Mouse (Mus musculus) hindbrain, embryonic 13.5 days (tissue): Measurements from ENCODE around the gene Slc4a8. TPM values are rescaled to one million over a fixed set of nuclear protein-coding genes. Genes with fewer than 3 reads are reported as not detected.

ENCODE experiments used
- ATAC-seq: fragments of 200-750 bp; cut with Nextera tagmentation; 2 replicates; pipeline ENCODE4 v1.8.0; 2017; ENCODE audit warnings: moderate TSS enrichment; ENCODE audit not compliant: low FRiP score
- H3K27ac ChIP-seq: fragments of 300-500 bp; sonication (generic); 2 replicates; pipeline ENCODE4 v1.5.1; 2015; ENCODE audit warnings: inconsistent platforms, mild to moderate bottlenecking, moderate library complexity
- H3K27me3 ChIP-seq: fragments of 300-500 bp; sonication (generic); 2 replicates; pipeline ENCODE4 v1.6.1; 2015; ENCODE audit warnings: mild to moderate bottlenecking, inconsistent platforms
- H3K36me3 ChIP-seq: fragments of 300-500 bp; sonication (generic); 2 replicates; pipeline ENCODE4 v1.6.1; 2015; ENCODE audit warnings: mild to moderate bottlenecking, inconsistent platforms
- H3K4me1 ChIP-seq: fragments of 300-500 bp; sonication (generic); replicated peaks from 2 replicates; pipeline ENCODE4 v1.6.1; 2015; ENCODE audit warnings: inconsistent platforms
- H3K4me2 ChIP-seq: fragments of 300-500 bp; sonication (generic); 2 replicates; pipeline ENCODE4 v1.6.1; 2015; ENCODE audit warnings: inconsistent platforms, mild to moderate bottlenecking, moderate library complexity
- H3K4me3 ChIP-seq: fragments of 300-500 bp; sonication (generic); 2 replicates; pipeline ENCODE4 v1.5.1; 2015; ENCODE audit warnings: mild to moderate bottlenecking, inconsistent platforms
- H3K9ac ChIP-seq: fragments of 300-500 bp; sonication (generic); 2 replicates; pipeline ENCODE4 v1.6.1; 2015; ENCODE audit warnings: mild to moderate bottlenecking, inconsistent platforms
- H3K9me3 ChIP-seq: fragments of 300-500 bp; sonication (generic); 2 replicates; pipeline ENCODE4 v1.6.1; 2016; ENCODE audit warnings: inconsistent platforms
- whole genome bisulfite sequencing: fragments of 180-500 bp; shearing (Covaris S2); methylation state at CpG from one replicate; pipeline ENCODE4 v1.1.7; 2015; 5-methylcytosine and 5-hydroxymethylcytosine counted together
- polyA plus RNA-seq: library from polyadenylated mRNA; unstranded; fragments of >200 nt; fragmentation: Nextera tagmentation; extraction: Ambion mirVana; gene quantifications from 2 replicates; pipeline ENCODE4 v1.2.1, GENCODE M21; 2015

Gene Slc4a8
- polyA plus RNA-seq, 1 experiment from 2014 or later = 26.2 TPM

GRCm38 (mm10) chr15:100727834-100728233, 33.7 kb upstream of the Slc4a8 start:
- no peak overlapping the region for H3K27ac ChIP-seq
- H3K9me3 ChIP-seq = no peaks in the 10 kb centered on the region
- H3K4me2 ChIP-seq = no peak overlapping the region
- H3K36me3 ChIP-seq = no peaks in the 10 kb centered on the region
- 86% methylated on average over 11 of the region's 11 CpGs for WGBS
- peaks cover 13% of the 10 kb centered on the region for H3K4me1 ChIP-seq
- H3K4me3 ChIP-seq = no peak overlapping the region
- no peak for ATAC-seq
- peaks cover 62% of the 10 kb centered on the region for H3K27me3 ChIP-seq
- no peak overlapping the region for H3K9ac ChIP-seq

- no peaks in the 10 kb centered on the region for H3K36me3 ChIP-seq
- peaks cover 13% of the 10 kb centered on the region for H3K4me1 ChIP-seq
- H3K9me3 ChIP-seq = no peaks in the 10 kb centered on the region
- ATAC-seq = no peak
- H3K9ac ChIP-seq = peak overlapping the region; percentile 61; the same call in 1 of the 2 replicates
- WGBS = 30% methylated on average over 9 of the region's 9 CpGs
- H3K27ac ChIP-seq = no peak overlapping the region
- H3K4me2 ChIP-seq = peak overlapping the region; percentile 60
- H3K4me3 ChIP-seq = peak overlapping the region; percentile 42
- H3K27me3 ChIP-seq = peaks cover 62% of the 10 kb centered on the region
These were observed 33.0 kb upstream of the Slc4a8 start for GRCm38 (mm10) chr15:100728586-100728985.

GRCm38 (mm10) chr15:100729281-100729985, 32.1 kb upstream of the Slc4a8 start, which contains the start of gene Galnt6:
TSS of gene Galnt6 (minus strand) at chr15:100729376.
- peak within 1 kb of the TSS; percentile 61 for H3K9ac ChIP-seq
- WGBS = 4% methylated on average over 54 of the region's 57 CpGs
- peak within 1 kb of the TSS; percentile 60 for H3K4me2 ChIP-seq
- peaks cover 59% of the 10 kb centered on the region for H3K27me3 ChIP-seq
- peaks cover 13% of the 10 kb centered on the region for H3K4me1 ChIP-seq
- no peaks in the 10 kb centered on the region for H3K36me3 ChIP-seq
- ATAC-seq = no peak
- H3K27ac ChIP-seq = no peak within 1 kb of the TSS
- H3K4me3 ChIP-seq = peak within 1 kb of the TSS; percentile 42
- H3K9me3 ChIP-seq = no peaks in the 10 kb centered on the region

- H3K27ac ChIP-seq = no peak overlapping the region
- H3K9me3 ChIP-seq = no peaks in the 10 kb centered on the region
- H3K4me3 ChIP-seq = no peak overlapping the region
- H3K36me3 ChIP-seq = no peaks in the 10 kb centered on the region
- 54% methylated on average over 9 of the region's 9 CpGs for WGBS
- no peak overlapping the region for H3K4me2 ChIP-seq
- no peak overlapping the region for H3K9ac ChIP-seq
- no peak for ATAC-seq
- H3K4me1 ChIP-seq = peaks cover 13% of the 10 kb centered on the region
- peaks cover 59% of the 10 kb centered on the region for H3K27me3 ChIP-seq
These were observed 30.5 kb upstream of the Slc4a8 start for GRCm38 (mm10) chr15:100731081-100731480.

GRCm38 (mm10) chr15:100732580-100732979, 29.0 kb upstream of the Slc4a8 start:
- Histone ChIP-seq H3K9ac (no peak overlapping the region), H3K4me3 (no peak overlapping the region), H3K4me2 (no peak overlapping the region), H3K36me3 (no peaks in the 10 kb centered on the region), H3K9me3 (no peaks in the 10 kb centered on the region), H3K27ac (no peak overlapping the region), H3K4me1 (peaks cover 13% of the 10 kb centered on the region), H3K27me3 (peaks cover 49% of the 10 kb centered on the region)
- 43% methylated on average over 5 of the region's 5 CpGs for WGBS
- ATAC-seq = no peak

- peaks cover 21% of the 10 kb centered on the region for H3K27me3 ChIP-seq
- H3K4me2 ChIP-seq = no peak overlapping the region
- no peak overlapping the region for H3K27ac ChIP-seq
- H3K9me3 ChIP-seq = no peaks in the 10 kb centered on the region
- ATAC-seq = no peak
- WGBS = 80% methylated on average over 14 of the region's 15 CpGs
- H3K36me3 ChIP-seq = no peaks in the 10 kb centered on the region
- H3K4me3 ChIP-seq = no peak overlapping the region
- H3K9ac ChIP-seq = no peak overlapping the region
- H3K4me1 ChIP-seq = no peaks in the 10 kb centered on the region
These were observed 26.2 kb upstream of the Slc4a8 start for GRCm38 (mm10) chr15:100735095-100735952.

GRCm38 (mm10) chr15:100735953-100736300, 25.6 kb upstream of the Slc4a8 start:
- H3K9ac ChIP-seq = no peak overlapping the region
- ATAC-seq = no peak
- H3K27me3 ChIP-seq = peaks cover 15% of the 10 kb centered on the region
- no peaks in the 10 kb centered on the region for H3K9me3 ChIP-seq
- H3K4me2 ChIP-seq = no peak overlapping the region
- H3K27ac ChIP-seq = no peak overlapping the region
- no peak overlapping the region for H3K4me3 ChIP-seq
- H3K4me1 ChIP-seq = no peaks in the 10 kb centered on the region
- no peaks in the 10 kb centered on the region for H3K36me3 ChIP-seq
- WGBS = 84% methylated on average over 9 of the region's 9 CpGs

- H3K4me2 ChIP-seq = no peak overlapping the region
- no peaks in the 10 kb centered on the region for H3K9me3 ChIP-seq
- no peak overlapping the region for H3K27ac ChIP-seq
- no peaks in the 10 kb centered on the region for H3K36me3 ChIP-seq
- no peak overlapping the region for H3K9ac ChIP-seq
- 0 out of 2 replicates have a peak, but pooled peaks cover 3% of the 10 kb centered on the region for H3K27me3 ChIP-seq
- no peak for ATAC-seq
- no peak overlapping the region for H3K4me3 ChIP-seq
- 90% methylated on average over 3 of the region's 3 CpGs for WGBS
- no peaks in the 10 kb centered on the region for H3K4me1 ChIP-seq
These were observed 23.9 kb upstream of the Slc4a8 start for GRCm38 (mm10) chr15:100737667-100738066.

- no peak overlapping the region for H3K9ac ChIP-seq
- H3K27me3 ChIP-seq = 0 out of 2 replicates have a peak, but pooled peaks cover 3% of the 10 kb centered on the region
- H3K4me3 ChIP-seq = no peak overlapping the region
- H3K36me3 ChIP-seq = no peaks in the 10 kb centered on the region
- WGBS = 93% methylated on average over 7 of the region's 7 CpGs
- no peaks in the 10 kb centered on the region for H3K4me1 ChIP-seq
- no peak for ATAC-seq
- H3K4me2 ChIP-seq = no peak overlapping the region
- H3K9me3 ChIP-seq = no peaks in the 10 kb centered on the region
- H3K27ac ChIP-seq = no peak overlapping the region
These were observed 23.2 kb upstream of the Slc4a8 start for GRCm38 (mm10) chr15:100738351-100738781.

- 89% methylated on average over 6 of the region's 6 CpGs for WGBS
- Histone ChIP-seq H3K9ac (no peak overlapping the region), H3K27me3 (0 out of 2 replicates have a peak, but pooled peaks cover 3% of the 10 kb centered on the region), H3K4me1 (no peaks in the 10 kb centered on the region), H3K27ac (no peak overlapping the region), H3K36me3 (no peaks in the 10 kb centered on the region), H3K4me3 (no peak overlapping the region), H3K9me3 (no peaks in the 10 kb centered on the region), H3K4me2 (no peak overlapping the region)
- ATAC-seq = no peak
These were observed 22.1 kb upstream of the Slc4a8 start for GRCm38 (mm10) chr15:100739442-100739841.

- Histone ChIP-seq H3K9me3 (no peaks in the 10 kb centered on the region), H3K4me1 (peaks cover 12% of the 10 kb centered on the region), H3K27ac (no peak overlapping the region), H3K36me3 (no peaks in the 10 kb centered on the region), H3K4me3 (no peak overlapping the region), H3K27me3 (peaks cover 5% of the 10 kb centered on the region), H3K4me2 (no peak overlapping the region), H3K9ac (no peak overlapping the region)
- 95% methylated on average over 6 of the region's 6 CpGs for WGBS
- ATAC-seq = no peak
These were observed 18.3 kb upstream of the Slc4a8 start for GRCm38 (mm10) chr15:100743238-100743637.

- no peak for ATAC-seq
- Histone ChIP-seq H3K27ac (no peak overlapping the region), H3K27me3 (peaks cover 5% of the 10 kb centered on the region), H3K4me3 (peak overlapping the region; percentile 25), H3K36me3 (no peaks in the 10 kb centered on the region), H3K4me1 (peaks cover 12% of the 10 kb centered on the region), H3K4me2 (peak overlapping the region; percentile 52), H3K9me3 (no peaks in the 10 kb centered on the region), H3K9ac (no peak overlapping the region)
- WGBS = 30% methylated on average over 6 of the region's 6 CpGs
These were observed 14.9 kb upstream of the Slc4a8 start for GRCm38 (mm10) chr15:100746478-100747120.
